Mouse (Mus musculus): ENCODE data around the gene Cd80.
"Not testable (repeated sequence)": the region's sequence is repeated elsewhere in the genome, so short reads cannot be mapped to it uniquely, and the experiment has no call there.

Cd80 gene

DNA sequence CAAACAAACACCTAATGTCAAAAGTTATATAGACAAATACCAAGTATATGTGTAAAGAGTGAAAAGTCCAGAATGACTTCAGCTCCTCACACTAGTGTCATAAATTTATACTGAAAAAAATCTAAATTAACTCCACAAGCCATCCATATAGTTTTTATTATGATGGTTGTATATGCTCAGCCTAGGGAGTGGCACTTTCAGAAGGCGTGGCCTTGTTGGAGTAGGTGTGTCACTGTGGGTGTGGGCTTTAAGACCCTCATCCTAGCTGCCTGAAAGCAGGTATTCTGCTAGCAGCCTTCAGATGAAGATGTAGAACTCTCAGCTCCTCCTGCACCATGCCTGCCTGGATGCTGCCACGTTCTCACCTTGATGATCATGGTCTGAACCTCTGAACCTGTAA, 9.2 kb upstream of the Cd80 start:
- in situ Hi-C loops (cut with MboI; ENCODE audit: unreplicated experiment in 2 of 2) = not testable (repeated sequence)

DNA sequence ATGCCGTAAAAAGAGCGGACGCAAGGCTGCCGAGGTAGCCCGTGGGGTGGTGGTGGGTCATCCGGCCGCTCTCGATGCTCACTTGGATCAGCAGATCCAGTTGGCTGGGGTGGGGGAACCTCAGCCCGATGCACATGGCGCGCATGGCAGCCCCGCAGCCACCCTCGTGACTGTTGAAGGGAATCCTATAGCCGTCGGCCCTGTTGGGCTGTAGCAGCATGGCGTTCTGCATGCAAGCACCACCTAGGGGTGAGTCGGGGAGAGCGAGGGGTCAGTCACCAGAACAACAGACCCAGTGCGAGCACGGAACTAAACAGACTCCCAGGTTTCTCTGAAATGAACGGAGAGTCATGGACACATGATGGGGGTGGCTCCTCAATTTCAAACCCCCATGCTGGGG, 8.0 kb upstream of the Cd80 start:
- in situ Hi-C loops (cut with MboI; ENCODE audit: unreplicated experiment in 2 of 2) = no loop called here

GRCm38 (mm10) chr16:38448458-38448857, 6.9 kb upstream of the Cd80 start:
- in situ Hi-C loops (cut with MboI; ENCODE audit: unreplicated experiment in 2 of 2) = no loop called here

- in situ Hi-C loops (cut with MboI; ENCODE audit: unreplicated experiment in 2 of 2) = no loop called here
Measured at GRCm38 (mm10) chr16:38450707-38451106, 4.7 kb upstream of the Cd80 start.

GRCm38 (mm10) chr16:38451421-38452205, 3.7 kb upstream of the Cd80 start:
- in situ Hi-C loops (cut with MboI; ENCODE audit: unreplicated experiment in 2 of 2) = no loop called here

DNA sequence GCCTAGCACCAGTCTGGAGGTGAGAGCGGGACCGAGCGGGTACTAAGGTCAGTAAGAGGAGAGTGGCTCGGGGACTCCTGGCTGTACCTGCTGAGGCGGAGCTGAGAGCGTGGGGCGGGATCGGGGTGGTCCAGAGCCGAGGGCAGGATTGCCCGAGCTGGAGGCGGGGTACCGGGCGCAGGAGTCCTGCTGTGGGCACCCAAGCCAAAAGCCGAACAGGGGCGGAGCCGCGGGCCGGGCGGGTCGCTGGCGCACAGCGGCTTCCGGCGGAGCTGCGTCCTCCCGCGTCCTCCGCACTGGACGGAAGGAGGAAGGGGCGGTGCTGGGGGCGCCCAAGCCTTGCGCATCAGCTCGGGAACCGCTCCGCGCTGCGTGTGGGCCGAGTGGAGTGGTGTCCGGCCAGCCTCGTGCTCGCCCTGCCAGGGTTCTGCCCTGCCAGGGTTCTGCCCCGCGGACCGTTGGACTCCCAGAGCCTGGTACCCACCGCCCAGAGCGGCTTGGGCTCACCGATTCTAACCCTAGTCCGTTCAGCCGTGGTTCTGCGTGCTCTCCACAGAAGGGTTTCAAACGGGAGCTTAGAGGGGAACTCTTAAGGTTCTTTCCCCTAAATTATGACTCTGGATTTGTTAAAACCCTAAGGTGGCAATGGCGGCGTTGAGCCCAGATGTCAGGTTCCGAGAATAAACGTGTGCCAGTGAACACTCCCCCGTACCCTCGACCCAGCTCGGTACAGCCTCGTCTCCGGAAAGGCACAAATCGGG, 2.7 kb upstream of the Cd80 start, which contains the start of gene Adprh:
TSS of gene Adprh (minus strand) at position 262 of the 761 bp plus-strand sequence.
- in situ Hi-C loops (cut with MboI; ENCODE audit: unreplicated experiment in 2 of 2) = no loop called here

GRCm38 (mm10) chr16:38453203-38453553, 2.2 kb upstream of the Cd80 start:
- in situ Hi-C loops (cut with MboI; ENCODE audit: unreplicated experiment in 2 of 2) = no loop called here

- in situ Hi-C loops (cut with MboI; ENCODE audit: unreplicated experiment in 2 of 2) = no loop called here
Measured at GRCm38 (mm10) chr16:38453952-38454351, 1.4 kb upstream of the Cd80 start.

- in situ Hi-C loops (cut with MboI; ENCODE audit: unreplicated experiment in 2 of 2) = no loop called here
Measured at GRCm38 (mm10) chr16:38454533-38455254, 667 bp upstream of the Cd80 start.

DNA sequence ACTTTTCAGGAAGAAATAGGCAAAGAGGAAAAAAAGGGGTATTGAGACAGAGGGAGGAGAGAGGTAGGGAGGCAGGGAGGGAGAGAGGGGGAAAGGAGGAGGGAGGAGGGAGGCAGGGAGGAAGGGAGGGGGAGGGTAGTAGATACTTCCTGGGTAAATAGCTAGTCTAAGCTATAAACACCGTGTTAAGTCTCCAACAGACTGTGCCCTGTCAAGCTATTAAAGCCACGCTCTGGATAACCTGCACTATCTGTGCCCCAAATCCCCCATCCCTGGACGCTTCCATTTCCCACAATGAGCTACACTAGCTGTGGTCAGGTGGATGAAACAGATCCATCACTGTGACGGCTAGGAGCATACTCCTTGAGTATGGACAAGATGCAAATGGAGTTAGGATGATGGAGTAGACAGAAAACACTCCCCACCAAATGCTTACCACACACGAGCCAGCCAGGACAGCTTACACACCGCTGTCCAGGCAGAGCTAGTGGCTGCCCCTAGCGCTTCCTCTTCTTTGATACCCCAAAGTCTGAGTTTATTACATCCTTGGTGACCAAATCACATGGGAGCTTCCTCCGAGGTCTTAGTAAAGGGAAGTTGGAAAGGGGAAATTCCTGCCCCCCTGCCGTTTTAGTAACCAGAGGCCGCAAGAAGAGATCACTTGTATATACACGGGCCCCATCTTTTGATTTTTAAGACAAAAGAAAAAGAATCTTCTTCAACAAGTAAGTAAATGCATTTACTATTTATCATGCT, 1.6 kb downstream of the Cd80 start:
- in situ Hi-C loops (cut with MboI; ENCODE audit: unreplicated experiment in 2 of 2) = no loop called here

- in situ Hi-C loops (cut with MboI; ENCODE audit: unreplicated experiment in 2 of 2) = no loop called here
Measured at GRCm38 (mm10) chr16:38458600-38459280, 3.4 kb downstream of the Cd80 start.

DNA sequence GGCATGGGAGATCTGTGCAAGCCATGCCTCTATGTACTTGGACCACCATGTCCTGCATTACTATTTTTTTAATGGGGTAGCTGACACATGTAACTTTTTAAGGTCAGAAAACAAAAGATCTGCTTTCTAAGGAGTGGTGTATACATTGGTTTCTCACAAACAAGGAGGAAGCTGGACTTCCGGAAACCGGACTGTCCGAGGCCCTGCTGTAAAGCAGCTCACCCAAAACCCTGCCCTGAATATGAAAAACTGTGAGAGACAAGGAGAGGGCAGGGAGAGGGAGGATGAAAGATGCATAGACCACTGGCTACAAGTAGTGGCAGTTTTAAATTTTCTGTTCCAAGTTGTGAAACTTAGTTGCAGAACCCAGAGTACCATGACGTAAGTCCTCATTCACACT, 4.6 kb downstream of the Cd80 start:
- in situ Hi-C loops (cut with MboI; ENCODE audit: unreplicated experiment in 2 of 2) = loop anchor here in 1 of 2 experiments (10.0 kb wide), 1 partner anchor 85 kb away; no protein-coding TSS in a partner anchor

- in situ Hi-C loops (cut with MboI; ENCODE audit: unreplicated experiment in 2 of 2) = loop anchor here in 1 of 2 experiments (10.0 kb wide), 1 partner anchor 87 kb away; no protein-coding TSS in a partner anchor
Measured at GRCm38 (mm10) chr16:38461749-38462148, 6.4 kb downstream of the Cd80 start.

DNA sequence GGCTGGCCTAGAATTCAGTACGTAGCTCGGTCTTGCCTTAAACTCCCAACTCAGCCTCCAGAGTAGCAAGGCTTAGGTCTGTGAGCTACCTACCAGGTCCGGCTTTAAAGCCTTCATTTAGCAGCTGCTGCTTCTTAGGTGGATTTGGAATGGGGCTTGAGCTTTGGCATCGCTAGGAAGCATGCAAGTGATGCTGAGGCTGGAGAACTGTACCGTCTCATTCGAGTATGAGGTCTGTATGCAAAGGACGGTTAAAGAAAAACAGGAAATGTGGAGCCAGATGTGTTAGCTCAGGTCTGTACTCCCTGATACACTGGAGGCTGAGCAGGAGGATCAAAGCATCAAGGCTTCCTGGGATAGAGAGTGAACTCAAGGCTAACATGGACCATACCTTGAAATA, 6.8 kb downstream of the Cd80 start:
- in situ Hi-C loops (cut with MboI; ENCODE audit: unreplicated experiment in 2 of 2) = loop anchor here in 1 of 2 experiments (10.0 kb wide), 1 partner anchor 87 kb away; no protein-coding TSS in a partner anchor

- in situ Hi-C loops (cut with MboI; ENCODE audit: unreplicated experiment in 2 of 2) = loop anchor here in 1 of 2 experiments (10.0 kb wide), 1 partner anchor 89 kb away; no protein-coding TSS in a partner anchor
Measured at GRCm38 (mm10) chr16:38463305-38463704, 7.9 kb downstream of the Cd80 start.

DNA sequence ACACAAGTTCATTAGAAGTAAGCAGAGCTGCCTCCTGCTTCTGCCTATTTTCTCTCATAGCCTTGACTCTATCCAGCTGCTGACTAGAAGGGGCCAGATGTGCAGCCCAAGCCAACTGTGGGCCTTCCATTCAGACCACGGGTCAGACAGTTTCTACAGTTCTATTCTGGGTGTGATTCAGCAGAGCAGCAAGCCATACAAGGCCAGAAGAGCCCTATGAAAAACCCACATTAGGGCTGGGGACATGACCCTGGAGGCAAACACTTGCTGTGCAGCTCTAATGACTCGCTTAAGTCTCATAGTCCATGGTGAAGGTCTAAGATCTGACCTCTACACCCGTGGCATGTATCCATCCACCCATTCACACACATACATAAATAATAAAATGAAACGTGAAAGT, 10.7 kb downstream of the Cd80 start:
- in situ Hi-C loops (cut with MboI; ENCODE audit: unreplicated experiment in 2 of 2) = loop anchor here in 1 of 2 experiments (10.0 kb wide), 1 partner anchor 91 kb away; no protein-coding TSS in a partner anchor

- in situ Hi-C loops (cut with MboI; ENCODE audit: unreplicated experiment in 2 of 2) = loop anchor here in 1 of 2 experiments (10.0 kb wide), 1 partner anchor 93 kb away; no protein-coding TSS in a partner anchor
Measured at GRCm38 (mm10) chr16:38467091-38467916, 11.9 kb downstream of the Cd80 start.

GRCm38 (mm10) chr16:38467917-38468705, 12.8 kb downstream of the Cd80 start:
- in situ Hi-C loops (cut with MboI; ENCODE audit: unreplicated experiment in 2 of 2) = loop anchor here in 1 of 2 experiments (10.0 kb wide), 1 partner anchor 93 kb away; no protein-coding TSS in a partner anchor

Data from v-Abl transformed pro-B cells (cell line).